Mouse (Mus musculus) CD4-positive, CD25-positive, alpha-beta regulatory T cell, adult 4 months (primary cell): ENCODE data around the gene Sf3a2. TPM values are rescaled to one million over a fixed set of nuclear protein-coding genes. Genes with fewer than 3 reads are reported as not detected.

ENCODE experiments used
- ATAC-seq: one replicate; pipeline ENCODE4 v1.8.0; 2017
- polyA plus RNA-seq, 2 experiments: library from polyadenylated mRNA; unstranded; fragments of 100-300 nt; shearing (Covaris generic); gene quantifications; one replicate each; pipeline ENCODE4 v1.2.1; 2017

Gene Sf3a2
- polyA plus RNA-seq, 2 experiments from 2014 or later: 12.3 to 13.2 TPM

DNA sequence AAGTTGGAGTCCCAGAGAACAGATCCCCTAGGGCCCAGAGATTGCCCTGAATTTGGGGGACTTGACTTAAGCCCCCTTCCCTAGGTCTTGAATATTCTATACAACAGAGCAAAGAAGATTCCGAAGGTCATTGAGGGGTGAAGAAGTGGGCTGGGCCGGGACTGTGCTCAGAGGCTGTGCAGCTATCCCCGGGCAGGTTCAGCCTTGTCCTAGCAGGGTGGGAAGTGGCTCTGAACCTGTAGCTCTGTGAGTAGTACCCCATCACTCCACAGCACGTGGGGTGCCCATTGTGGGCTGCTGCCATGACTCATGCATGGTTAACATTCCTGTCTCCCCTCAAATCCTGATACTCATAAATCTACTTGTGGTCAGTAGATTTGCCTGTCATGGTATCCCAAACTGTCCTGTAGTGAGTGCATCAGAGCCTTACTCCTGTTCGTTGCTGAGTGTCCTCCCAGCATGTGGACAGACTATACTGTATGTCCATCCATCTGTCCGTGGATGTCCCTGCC is 21.6 kb upstream of the Sf3a2 start:
- no peak for ATAC-seq

DNA sequence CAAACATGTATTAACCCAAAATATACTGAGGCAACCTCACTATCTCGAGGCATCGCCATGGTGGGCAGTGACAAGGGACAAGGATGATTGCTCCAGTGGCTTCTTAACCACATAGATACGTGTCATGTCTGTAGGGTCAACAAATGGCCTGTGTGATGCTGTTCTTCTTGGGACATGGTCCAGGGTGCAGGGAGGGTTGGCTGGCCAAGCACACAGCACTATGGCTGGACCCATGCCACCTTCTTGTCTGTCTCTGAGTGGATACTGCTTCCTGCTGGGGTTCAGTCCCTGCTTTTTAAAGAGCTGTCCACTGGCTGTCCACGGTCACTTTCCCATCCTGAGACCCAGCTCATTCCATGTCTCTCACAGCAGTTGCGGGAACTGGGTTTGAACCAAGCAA is 20.9 kb upstream of the Sf3a2 start:
- ATAC-seq: no peak

DNA sequence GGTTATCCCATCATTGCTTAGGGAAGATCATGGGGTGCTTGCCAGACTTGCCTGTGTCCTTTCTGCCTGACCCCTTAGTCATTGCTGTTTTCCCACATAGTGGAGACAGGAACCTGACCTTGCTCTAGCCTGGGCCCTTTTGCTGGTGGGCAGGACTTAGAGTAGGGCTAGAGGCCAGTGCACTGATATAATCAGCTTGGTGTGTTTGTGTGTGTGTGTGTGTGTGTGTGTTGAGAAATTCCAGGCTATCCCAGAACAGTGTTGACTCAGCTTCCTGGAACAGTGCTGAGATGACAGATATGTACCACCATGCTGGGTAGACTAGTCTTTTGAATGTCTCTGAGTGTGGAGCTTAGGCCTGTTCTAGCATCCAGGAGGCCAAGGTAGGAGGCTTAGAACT is 18.4 kb upstream of the Sf3a2 start:
- no peak for ATAC-seq

DNA sequence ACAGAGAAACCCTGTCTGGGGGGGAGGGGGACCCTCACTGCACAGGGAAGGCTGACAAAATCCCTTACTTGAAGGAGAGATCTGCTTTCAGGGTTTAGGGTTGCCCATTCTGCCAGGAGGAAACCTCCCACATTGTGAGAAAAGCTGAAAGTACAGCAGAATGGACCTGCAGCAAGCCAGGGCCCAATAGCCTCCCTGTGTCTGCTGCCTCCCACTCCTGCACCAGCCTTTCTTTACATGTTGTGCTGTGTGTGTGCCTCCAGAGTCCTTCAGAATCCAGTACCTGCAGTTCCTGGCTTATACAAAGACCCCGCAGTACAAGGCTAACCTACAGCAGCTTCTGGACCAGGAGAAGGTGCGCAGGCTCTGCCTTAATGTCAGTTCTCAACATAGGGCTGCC is 13.7 kb upstream of the Sf3a2 start:
- ATAC-seq: no peak

DNA sequence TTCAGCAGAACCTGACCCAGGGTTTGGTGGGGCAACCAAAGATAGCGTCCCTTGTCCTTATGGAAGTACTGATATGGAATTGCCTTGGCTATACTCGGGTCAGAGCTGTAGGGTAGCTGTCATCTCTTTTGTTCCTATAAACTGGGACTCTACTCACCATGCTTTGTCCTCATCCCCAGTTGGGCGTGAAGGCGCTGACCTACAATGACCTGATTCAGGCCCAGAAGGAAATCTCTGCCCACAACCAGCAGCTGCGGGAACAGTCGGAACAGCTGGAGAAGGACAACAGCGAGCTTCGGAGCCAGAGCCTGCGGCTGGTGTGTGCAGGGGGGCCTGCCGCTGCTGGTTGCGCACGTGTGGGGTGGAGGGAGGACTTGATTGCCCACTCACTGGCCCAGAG is 13.1 kb upstream of the Sf3a2 start:
- no peak for ATAC-seq

DNA sequence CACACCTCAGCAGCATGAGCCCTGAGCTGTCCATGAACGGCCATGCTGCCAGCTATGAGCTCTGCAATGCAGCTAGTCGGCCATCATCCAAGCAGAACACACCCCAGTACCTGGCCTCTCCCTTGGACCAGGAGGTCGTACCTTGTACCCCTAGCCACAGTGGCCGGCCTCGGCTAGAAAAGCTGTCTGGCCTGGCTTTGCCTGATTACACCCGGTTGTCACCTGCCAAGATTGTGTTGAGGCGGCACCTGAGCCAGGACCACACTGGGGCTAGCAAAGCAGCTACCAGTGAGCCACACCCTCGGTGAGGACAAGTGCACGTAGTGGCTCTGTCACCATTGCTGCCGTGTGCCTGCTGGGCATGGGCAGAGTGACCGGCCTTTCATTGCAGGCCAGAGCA is 12.0 kb upstream of the Sf3a2 start:
- ATAC-seq: no peak

DNA sequence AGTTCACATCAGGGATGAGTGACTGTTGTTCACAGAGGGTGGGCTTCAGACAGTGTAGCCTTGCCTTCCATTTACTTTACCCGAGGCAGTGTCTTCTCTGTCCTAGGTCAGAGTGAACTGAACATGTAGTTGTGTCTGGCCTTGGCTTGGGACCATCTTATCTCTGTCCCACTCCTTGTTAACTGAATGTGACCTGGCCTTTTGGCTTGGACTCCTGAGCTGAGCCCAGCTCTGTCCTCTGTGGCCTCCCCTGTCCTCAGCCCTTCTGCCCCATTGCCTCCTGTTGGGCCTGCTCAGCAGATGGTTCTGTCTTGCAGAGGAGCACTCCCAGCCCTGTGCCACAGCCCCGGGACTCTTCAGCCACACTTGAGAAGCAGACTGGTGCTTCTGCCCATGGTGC is 10.5 kb upstream of the Sf3a2 start:
- ATAC-seq: no peak

DNA sequence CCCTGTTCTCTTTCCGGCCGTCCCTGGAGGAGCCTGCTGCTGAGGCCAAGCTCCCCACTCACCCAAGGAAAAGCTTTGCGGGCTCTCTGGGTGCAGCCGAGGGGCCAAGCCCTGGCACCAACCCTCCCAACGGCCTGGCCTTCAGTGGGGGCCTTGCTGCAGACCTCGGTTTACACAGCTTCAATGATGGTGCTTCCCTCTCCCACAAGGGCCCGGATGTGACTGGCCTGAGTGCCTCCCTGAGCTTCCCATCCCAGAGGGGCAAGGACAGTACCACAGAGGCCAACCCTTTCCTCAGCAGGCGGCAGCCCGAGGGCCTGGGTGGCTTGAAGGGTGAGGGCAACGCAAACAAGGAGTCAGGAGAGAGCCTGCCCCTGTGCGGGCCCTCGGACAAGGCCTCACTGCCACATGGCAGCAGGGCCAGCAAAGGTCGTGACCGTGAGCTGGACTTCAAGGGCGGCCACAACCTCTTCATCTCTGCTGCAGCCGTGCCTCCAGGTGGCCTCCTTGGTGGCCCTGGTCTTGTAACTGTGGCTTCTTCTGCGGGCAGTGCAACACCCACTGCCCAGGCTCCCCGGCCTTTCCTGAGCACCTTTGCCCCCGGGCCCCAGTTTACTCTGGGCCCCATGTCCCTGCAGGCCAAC is 7.1 kb upstream of the Sf3a2 start:
- ATAC-seq: no peak

DNA sequence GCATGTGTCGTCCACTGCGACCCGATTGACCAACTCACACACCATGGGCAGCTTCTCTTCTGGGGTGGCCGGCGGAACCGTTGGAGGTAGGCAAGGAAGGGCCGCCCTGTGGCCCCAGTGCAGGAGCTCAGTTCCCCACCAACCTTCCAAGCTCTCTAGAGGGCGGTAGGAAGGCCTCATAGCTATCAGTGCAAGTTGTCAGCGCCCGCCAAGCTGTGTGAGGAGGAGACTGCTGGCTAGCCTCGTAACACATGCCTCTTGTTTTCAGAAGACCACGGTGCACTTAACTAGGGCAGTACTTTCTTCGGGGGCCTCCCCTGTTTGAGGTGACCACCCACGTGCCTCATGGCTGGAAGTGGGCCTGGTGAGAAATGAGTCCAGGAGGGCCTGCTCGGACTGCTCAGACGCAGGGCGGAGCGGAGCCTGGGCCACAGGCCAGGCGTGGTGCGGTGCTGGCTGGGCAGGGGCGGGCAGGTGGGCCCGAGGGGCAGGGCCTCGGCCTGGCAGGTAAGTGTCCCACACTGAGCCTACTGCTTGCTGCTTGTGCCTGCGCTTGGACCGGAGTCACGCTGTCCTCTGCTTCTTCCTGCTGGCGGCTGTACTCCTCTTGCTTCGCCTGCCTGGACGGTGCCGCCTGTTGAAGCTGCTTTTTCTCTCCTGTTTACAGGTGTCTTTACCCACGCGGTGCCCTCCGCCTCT is 6.4 kb upstream of the Sf3a2 start:
- no peak for ATAC-seq

DNA sequence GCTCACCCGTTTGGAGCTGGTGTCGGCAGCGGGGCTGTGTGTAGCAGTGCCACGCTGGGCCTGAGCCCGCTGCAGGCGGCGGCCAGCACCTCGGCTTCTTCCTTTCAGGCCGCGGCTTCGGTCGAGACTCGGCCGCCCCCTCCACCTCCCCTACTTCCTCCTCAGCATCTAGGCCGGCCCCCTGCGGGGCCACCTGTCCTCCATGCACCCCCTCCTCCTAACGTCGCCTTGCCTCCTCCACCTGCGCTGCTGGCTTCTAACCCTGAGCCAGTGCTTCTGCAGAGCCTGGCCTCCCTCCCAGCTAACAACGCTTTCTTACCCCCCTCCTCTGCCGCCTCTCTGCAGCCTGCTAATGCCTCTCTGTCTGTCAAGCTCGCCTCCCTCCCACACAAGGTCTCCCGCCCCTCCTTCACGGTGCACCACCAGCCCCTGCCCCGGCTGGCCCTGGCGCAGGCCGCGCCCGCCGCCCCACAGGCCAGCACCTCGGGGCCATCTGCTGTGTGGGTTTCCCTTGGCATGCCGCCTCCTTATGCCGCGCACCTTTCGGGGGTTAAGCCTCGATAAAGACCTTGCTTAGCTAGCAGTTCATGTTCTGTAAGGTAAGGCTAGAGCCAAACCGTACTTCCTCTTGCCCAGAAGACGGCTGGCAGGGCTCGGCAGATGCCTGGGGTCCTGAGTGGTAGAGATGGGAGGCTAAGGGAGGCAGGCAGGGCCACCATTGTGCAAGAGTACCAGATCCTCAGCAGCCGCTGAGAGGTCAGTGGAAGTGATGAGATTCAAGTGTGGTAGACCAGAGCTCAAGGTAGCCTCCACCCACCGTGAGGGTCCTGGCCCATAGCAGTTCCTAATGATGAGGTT is 5.6 kb upstream of the Sf3a2 start:
- ATAC-seq: peak; percentile 38

DNA sequence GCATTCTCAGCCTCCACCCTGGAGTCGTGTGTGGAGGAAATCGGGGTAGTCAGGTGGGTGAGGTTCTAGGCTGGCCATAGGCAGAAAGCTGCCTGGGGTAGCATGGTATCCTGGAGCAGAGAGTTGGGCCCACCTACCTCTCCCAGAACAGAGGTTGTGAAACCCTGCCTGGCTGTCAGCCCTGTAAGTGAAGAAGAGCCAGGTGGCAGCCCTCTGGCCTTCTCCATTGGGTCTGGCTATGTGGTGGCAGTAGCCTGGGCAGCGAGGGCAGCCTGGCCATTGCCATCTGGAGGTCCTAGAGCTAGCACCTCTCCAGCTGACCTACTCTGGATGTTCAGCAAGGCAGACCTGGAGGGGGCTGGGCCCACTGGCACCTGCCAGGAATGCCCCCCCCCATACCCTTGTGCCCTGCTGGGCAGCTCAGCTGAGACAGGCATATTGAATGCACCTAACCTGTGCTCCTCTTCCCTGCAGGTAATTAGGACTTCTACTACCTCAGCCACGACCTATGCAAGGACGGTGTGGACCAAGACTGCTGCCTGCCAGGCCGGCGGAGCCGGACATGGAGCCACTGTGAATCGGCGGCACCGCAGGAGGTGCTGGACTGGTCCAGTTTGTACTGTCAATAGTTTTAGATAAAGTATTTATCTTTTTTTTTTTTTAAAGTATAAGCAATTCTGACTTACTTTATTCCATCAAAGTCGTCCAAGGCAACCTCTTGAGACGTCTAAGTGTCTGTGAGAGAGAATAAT is 4.8 kb upstream of the Sf3a2 start:
- no peak for ATAC-seq

DNA sequence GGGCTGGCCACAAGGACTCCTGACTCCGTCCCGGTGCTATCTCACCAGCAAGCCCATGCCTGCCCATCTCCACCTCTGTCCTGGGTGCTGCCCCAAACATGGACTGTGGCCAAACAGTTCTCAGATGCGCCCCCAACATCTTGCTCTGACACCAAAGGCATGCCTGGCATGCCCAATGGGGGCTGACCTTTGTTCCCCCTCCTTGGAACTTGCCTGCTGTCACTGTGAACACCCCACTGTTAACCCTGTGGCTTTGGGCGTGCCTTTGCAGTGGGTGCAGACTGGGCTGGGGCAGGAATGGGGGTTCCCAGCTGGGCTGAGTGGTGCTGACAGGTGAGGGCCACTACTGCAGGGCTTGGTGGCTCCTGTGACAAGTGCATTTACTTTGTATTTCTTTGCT is 4.2 kb upstream of the Sf3a2 start:
- no peak for ATAC-seq

DNA sequence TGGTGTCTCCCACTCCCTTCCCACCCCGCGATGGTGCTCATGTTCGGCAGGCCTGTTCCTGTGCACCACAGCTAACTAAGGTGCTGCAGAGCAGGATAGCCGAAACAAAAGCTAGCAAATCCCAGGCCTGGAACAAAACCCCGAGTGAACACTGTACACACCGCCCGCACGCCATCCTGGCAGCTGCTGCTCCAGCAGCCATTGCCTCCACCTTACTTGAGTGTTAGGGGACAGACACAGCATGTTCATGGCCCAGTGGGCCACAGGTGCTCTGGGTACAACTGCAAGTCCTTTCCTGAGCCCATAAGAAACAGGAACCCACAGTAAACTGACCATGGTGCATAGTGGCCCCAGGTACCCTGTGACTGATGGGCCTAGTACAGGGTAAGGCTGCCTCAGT is 3.2 kb upstream of the Sf3a2 start:
- ATAC-seq: no peak

DNA sequence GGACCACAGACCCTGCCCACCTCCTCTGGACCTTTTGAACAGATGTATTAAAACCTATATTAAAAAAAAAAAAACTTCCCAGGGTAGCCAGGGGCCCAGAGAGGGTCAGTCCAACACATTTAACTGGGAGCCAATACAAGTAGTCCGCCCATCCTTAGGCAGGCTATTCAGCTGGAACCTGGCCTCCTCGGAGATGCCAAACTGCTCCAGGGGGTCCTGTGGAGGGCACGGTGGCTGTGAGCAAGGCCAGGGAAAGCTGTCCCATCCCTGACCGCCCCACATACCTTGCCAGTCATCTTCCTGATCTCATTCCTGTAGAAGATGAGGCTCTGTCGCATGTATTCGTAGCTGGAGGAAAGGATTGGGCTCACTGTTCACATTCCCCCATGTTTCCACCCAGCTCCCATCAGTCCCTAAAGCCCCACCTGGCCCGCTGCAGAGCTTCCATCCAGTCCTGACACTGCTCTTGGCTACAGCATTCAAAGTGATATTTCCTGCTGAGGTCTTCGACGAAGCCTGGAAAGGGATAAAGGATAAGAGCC is 1.6 kb upstream of the Sf3a2 start:
- no peak for ATAC-seq

DNA sequence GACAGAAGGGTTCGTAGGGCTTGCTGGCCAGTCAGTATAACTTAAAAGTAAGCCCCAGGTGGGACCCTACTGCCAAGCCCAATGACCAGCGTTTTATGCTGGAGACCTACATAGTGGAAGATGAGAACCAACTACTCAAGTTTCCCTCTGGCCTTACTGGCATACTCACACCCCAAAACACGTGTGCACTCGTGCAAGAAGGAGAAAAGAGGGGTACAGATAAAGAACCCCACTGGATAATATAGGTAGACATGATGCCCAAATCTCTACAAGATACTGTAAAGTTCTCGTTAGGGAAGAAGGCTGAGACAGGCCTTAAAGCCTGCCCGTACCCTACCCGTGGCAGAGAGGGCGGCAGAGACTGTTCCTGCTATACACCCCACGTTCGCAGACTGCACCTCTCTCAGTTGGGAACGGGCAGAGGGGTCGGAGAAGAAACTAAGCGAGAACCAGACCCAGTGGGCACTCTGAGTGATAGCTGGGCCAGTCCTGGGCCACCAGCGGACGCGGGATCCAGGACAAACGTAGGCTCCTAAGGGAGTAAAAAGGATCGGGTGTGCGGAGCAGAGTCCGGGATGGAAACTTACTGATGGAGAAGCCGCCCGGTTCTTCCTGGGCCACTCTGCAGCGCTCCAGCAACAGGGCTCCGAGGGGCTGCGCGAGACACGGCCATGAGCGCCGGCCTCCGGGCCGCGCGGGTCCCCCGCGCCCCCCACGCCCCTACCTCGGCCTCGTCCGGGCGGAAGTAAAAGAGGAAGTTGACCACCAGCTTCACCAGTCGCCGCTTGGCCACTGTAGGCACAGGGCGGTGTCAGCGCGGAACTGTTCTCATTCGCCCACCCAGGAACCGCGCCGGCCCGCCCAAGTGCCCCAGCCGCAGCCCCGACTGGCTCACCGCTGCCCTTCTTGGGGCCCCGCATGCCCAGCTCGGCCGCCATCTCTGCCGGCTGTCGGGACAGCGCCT is 530 bp upstream of the Sf3a2 start:
- no peak for ATAC-seq

DNA sequence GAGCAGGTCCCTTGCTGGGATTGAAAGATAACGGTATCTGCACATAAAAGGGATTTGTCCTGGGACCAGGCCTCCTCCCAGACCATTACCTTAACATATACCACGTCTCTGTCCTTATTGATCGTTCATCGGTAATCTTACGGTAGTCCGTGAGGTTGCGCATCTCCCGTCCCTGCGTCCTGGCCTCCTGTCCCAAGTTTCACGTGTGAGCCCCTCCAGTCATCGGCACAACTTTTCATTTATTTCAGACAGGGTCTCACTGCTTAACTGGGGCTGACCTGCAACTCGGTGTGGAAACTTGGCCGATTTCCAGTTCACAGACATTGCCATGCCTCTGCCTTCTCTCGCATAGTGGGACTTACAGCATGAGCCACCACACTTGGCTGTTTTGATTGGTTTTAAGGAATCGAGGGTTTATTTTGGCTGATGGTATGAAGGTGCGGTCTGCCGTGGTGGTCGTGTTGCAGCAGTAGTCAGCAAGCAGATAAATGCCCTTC is 1.1 kb downstream of the Sf3a2 start:
- ATAC-seq: no peak

DNA sequence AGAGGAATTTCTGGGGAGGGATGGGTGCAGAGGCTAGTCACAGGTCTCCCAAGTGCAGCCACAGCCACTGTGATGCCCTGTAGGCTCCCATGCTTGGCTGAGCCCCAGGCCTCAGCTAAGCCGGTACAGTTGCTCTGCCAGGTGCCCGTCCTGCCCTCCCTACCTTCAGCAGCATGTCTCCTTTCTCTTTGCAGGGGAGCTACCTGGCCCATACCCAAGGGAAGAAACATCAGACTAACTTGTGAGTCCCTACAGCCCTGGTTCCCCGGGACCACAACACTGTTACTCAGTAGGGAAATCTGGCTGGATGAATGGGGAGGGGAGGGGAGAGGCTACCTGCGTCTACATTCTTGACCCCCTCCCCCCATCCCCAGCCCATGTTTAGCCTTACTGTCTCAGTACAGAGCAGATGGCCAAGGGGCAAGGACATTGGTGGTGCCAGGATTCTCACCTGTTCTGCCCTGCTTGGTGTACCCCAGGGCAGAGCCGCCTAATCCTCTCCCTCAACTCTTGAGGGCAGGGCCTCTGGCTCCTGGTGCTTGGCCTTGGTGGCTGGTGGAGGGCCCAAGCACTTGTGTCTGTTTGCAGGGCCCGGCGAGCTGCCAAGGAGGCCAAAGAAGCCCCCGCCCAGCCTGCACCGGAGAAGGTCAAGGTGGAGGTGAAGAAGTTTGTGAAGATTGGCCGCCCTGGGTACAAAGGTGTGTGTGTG is 4.4 kb downstream of the Sf3a2 start:
- ATAC-seq: no peak

DNA sequence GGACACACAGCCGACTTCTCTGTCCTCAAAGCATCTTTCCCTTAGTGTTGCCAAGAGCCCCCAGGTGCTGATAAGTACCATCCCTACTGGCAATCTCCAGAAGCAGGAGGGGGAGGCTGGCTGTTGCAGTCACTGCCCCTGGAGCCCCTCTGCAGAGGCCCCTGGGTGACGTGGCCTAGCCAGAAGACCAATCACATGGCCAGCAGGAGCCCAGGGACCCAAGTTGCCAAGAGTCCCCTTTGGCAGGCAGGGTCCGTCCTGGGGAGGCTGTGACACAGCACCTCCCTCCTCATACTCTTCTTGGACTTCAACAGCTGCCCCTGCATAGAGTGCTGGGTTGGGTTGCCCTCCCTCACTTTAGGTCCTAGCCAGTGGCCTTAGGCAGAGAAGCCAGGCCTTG is 5.0 kb downstream of the Sf3a2 start:
- ATAC-seq: no peak

DNA sequence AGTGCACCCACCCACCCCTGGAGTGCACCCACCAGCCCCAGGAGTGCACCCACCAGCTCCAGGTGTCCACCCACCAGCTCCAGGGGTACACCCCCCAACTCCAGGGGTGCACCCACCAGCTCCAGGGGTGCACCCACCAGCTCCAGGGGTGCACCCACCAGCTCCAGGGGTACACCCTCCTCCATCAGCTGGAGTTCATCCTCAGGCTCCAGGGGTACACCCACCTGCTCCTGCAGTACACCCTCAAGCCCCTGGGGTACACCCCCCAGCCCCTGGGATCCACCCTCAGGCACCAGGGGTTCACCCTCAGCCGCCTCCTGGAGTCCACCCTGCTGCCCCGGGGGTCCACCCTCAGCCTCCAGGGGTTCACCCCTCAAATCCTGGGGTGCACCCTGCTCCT is 6.3 kb downstream of the Sf3a2 start:
- no peak for ATAC-seq

DNA sequence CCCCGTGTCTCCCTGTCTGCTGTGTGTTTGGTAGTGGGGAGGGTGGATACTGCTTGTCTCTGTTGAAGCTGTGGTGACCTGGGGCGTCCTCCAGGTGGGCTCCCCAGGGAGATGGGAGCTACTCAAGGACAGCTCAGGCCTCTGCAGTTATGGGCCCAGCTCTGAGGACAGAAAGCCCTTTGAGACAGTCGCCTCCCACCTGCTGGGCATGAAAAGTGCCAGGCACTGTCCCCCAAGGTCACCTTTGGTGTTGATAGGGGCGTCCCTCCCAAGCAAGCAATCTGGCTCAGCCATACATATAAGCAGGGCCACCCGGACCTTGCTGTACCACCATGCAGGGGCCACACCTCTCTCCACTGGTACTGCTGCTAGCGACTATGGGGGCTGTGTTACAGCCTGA is 6.9 kb downstream of the Sf3a2 start, which contains the start of gene Amh:
Amh (plus strand) TSS at position 328 of the 400 bp plus-strand sequence.
- ATAC-seq: no peak
